Mouse (Mus musculus): ENCODE data around the gene Wdr82.
"Not testable (repeated sequence)": the region's sequence is repeated elsewhere in the genome, so short reads cannot be mapped to it uniquely, and the experiment has no call there.

DNA sequence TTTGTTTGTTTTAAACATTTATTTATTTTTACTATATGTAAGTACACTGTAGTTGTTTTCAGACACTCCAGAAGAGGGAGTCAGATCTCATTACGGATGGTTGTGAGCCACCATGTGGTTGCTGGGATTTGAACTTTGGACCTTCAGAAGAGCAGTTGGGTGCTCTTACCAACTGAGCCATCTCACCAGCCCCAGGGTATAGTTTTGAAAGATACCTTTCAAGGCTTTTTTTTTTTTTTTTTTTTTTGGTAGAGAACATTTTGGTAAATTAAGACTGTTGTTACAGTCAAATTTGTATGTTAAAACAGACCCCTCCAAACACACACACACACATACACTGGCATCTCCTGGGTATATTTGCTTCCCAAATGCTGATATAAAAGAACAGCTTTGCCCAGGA lies 1.7 kb upstream of the Wdr82 start:
- not testable (repeated sequence) for TF ChIP-seq E2F4 (IDR thresholded peaks at IDR 0.05; ENCODE audit: insufficient replicate concordance, low read depth, low read length); ZNF384 (IDR thresholded peaks at IDR 0.05; ENCODE audit: low read depth, low read length); POLR2A (IDR thresholded peaks at IDR 0.05; ENCODE audit: low read depth, low read length)
